Mouse (Mus musculus) lung, adult 18-20 months (tissue): ENCODE measurements around the gene Rnf216.

ENCODE experiments used
- DNase-seq, 2 experiments: peaks; one replicate each; pipeline ENCODE4 v3.0.0; 2022; ENCODE audit warnings: mixed read lengths in 2 of 2

Gene Rnf216

DNA sequence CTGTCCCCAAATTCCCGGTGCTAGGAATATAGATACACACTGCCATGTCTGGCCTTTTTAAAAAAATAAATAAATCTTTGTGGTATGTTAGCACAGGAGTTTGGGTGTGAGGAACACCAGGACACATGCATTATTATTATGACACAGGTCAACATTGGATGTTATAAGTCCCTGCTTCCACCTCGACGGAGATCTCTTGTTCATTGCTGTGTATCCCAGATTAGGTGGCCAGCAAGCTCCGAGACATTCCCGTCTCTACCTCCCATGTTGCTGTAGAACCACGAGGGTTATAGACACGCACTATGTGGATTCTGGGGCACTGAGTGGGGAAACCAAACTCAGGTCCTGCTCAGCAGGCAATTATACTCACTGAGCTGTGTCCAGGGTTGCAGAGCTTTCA, 17.5 kb downstream of the Rnf216 start:
- DNase-seq, result no peak

DNA sequence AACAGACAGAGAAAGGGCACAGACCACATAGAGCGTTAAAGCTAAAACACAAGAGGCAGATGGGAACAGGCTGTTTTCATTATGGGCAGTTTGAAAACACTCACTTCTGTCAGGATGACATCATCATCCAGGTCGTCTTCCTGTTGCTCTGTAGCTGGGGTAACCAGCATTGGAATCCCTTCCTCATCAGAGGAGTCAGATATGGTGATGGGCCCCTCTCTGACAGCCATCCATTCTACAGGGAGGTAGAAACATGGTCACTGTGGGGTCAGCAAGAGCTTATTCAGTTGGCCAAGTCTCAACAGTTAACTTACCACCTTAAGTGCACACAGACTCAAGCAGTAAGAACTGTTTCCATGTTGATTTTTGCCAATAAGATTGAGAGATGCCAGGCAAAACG, 19.9 kb downstream of the Rnf216 start:
- DNase-seq, result no peak

DNA sequence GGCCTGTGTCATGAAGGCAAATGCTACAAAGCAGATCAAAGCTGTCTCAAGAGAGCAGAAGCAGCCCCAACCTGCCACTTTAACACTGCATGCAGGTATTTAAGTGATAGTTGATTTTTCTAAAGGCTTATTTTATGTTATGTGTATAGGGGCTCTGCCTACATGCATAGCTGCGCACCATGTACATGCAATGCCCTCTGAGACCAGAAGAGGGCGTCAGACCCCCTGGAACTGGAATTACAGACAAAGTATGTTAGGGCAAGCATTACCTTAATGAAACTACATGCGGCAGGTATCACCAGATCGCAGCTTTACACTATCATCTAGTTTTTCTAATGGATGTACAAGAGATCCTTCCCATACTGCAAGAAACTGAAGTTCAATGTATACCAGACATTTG, 27.9 kb downstream of the Rnf216 start:
- DNase-seq, result peak in 1 of 2 experiments; percentile 42

DNA sequence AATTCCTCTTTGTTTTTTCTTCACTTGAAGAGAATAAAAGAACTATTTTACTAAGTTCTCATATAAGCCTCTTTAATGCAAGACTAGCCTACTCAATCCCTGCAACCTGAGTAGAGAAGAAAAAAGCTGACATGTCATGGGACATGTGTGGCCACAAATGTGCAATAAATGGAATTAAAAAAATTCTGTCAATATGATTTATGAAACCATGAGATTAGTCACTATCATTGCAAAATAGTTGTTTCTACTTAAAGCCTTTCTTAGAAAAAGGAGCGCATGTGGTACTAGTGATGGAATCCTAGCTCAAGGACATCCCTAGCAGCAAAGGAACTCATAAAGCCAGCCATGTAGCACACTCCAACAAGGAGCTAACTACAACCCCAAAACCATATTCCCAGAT, 33.0 kb downstream of the Rnf216 start:
- no peak for DNase-seq

DNA sequence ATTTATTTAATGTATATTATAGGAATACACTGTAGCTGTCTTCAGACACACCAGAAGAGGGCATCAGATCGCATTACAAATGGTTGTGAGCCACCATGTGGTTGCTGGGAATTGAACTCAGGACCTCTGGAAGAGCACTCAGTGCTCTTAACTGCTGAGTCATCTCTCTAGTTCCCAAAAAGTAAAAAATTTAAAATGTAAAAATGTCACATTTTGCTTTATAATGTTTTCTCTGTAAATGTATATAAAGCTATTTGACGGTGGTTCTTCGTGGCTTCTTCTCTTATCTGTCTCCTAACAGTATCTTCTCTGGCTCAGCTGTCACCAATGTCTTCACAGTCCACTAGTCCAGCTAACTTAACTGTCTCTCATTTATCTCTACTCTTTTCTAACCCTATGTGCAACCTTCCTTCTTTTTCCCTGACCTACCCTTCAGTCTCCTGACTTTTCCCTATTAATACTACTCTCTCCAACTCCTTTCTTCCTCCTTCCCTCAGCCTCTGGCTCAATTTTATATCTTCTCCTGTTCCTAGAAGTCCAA, 36.1 kb downstream of the Rnf216 start:
- no peak for DNase-seq

DNA sequence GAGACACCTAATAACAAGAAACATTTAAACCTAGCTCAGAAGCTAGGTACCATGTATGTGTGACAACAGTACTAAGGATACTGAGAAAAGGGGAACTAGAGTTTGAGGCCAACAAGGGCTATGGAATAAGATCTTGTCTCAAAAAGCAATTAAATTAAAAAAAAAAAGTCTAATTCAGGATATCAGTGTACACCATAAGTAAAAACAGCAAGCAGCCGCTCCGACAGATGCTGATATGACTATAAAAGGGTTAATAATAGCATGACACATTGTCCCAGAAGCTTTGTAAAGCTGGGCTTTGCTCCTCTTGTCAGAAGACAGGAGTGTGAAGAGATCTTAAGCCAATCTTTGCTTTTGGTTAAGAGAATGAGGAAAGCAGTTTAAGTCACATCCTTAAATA, 36.8 kb downstream of the Rnf216 start:
- DNase-seq, result no peak

DNA sequence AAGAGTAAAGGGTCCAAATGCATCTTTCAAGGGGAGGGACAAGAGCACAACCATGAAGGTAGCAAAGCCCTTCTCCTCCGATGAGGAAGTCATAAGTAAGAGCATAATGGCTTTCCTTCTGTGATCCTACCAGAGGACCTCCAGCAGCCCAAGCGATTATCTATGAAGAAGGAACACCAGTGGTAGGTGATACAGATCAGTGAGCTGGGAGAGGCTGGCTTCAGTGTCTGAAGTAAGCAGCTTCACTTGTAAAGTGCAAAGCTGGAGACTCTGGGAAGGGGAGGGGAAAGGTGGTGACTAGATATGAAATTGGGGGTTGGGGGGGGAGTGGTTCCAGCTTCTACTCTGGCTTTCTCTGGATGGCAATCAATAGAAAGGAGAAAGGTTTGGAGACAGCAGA, 43.7 kb downstream of the Rnf216 start:
- no peak for DNase-seq

DNA sequence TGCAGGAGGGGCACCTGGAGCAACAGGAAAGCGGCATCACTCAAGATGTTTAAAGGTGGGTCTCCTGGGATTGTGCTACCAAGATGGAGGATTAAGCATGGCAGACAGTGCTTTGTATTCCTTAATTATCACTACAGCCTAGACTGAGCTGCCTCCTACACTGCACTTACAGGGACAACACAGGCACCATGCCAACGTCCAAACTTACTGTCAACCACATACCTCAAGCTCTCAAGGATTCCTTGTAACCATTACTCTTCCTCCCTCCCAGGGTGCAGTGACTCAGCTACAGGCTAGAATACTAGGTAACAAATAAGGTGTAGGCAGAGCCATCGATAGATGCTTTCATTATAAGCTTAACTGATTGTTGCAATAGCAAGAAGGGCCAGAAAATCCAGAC, 44.4 kb downstream of the Rnf216 start:
- no peak for DNase-seq

DNA sequence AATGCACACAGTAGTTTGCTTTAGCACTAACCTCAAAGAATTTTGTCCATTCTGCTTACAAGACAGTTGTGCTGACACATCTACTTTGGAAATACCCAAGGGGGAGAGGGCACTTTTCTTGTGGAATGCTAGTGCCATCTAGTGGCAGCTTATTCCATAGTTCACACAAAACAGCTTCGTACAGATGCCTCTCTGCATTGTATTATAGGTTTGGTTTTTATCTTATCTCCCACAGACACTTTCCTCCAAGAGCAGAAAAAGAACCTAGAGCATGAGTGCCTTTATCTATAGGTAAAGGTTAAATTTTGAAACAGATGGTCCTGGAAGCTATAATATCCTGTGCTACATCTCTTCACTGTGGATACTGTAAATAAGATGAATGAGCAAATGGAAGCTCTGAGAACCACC, 46.2 kb downstream of the Rnf216 start:
- peak; percentile 40 to 65 for DNase-seq

DNA sequence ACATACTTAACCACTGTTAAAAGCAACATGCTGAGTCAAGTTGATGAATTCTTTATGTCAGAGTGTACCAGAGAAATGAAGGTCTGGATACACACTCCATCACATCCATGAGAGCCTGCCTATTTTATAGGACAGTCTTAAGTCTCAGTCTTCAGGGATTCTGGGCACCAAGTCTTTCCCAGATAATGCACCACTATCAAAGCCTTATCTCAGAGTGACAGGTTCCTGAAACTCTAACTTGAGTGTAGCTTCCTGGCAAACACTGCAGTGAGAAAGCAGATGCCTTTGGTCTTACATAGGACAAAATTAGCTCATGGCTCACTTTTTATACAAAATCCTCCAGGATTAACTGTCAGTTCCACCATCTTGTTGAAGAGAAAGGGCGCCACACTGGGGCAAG, 46.7 kb downstream of the Rnf216 start:
- DNase-seq, result no peak

DNA sequence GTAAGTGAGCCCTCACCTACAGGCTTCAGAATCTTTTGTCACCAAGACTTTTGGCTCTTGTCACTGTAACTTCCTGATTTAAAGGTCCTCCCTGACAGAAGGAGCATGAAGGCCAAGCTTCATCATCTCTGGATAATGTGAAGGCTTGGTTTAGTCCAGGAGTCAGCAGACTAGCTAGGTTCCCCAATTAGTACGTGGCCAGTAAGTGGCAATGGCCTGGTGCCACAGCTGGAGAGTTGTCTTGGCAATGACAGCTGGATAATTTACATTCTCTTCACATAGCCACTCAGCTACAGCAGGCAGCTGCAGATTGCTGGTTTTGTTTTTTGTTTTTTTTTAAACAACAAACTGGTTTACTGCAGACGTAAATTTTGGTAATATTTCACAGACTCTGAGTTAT, 47.6 kb downstream of the Rnf216 start:
- no peak for DNase-seq

DNA sequence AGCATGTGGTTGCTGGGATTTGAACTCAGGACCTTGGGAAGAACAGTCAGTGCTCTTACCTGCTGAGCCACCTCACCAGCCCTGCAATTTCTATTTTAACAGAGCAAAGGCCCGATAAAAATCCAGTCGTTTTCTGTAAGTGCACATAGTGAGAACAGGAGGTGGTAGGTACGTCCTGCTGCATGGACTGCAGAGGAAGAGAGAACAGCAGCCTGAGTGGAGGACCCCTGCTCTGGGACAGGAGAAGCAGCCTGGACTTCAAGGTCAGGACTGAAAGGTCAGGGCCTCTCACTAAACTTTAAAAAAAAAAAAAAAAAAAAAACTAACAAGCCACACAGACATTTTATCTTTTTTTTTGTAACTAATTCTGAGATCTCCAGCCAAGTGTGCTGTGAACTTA, 50.5 kb downstream of the Rnf216 start:
- no peak for DNase-seq

DNA sequence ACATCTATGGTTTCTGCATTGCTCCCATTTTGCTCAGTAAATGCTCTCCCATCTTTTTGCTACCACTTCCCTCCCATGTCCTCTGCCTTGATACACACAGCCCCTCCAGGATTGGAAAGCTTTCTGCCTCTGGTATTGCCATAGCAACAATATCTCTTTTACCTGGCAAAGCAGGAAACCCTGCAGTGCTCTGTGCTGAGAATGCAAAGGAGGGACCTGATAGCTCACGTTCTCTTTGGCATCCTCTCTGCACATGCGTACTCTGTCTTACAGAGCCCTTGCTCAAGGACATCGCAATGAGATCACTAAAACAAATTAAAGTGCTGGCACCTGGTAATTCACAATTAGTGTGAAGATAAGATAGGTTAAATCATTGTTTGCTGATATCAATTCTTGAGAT, 51.3 kb downstream of the Rnf216 start:
- DNase-seq, result no peak

DNA sequence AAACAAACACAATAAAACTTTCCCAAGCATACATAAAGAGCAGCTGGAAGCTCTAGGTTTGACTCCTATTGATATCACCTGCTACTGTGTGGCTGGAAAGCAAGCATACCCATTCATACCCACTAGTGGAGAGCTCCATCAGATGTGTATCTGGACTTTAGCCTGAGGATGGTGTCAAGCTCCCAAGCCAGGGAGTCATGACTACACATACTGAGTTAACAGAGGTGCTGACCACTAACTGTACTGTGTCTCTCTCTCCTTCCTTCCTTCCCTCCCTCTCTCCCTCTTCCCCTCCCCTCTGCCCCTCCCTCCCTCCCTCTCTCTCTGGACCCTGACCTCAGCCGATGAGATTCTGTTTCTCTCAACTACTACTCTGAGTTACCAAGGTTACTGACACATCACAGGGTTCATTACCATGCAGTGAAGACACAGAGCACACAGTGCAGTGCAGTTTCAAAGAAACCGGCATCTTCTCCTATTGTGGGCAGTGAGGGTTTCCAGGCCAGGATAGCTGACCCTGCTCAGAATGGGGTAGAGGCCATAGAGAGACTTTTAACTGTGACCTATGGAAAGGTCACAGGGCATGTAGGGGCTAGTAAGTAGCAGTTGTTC, 51.9 kb downstream of the Rnf216 start:
- no peak for DNase-seq

DNA sequence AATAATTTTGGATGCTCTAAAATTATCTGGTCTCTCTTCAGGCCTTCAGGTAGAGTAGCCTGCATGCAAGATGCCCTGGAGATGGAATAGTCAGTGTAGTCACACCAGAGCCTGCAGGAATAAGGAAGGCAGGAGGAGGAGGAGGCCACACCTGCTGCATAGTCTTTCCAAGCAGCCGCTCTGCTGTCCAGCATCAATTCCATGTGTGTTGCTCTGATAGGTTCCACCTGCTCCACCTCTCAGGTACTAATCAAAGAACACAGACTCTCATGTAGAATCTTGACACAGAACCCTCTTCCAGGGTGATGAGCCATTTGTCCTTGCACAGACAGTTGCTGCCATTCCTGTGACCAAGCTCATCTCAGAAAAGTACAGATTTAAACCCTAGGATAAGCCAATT, 52.8 kb downstream of the Rnf216 start:
- no peak for DNase-seq

DNA sequence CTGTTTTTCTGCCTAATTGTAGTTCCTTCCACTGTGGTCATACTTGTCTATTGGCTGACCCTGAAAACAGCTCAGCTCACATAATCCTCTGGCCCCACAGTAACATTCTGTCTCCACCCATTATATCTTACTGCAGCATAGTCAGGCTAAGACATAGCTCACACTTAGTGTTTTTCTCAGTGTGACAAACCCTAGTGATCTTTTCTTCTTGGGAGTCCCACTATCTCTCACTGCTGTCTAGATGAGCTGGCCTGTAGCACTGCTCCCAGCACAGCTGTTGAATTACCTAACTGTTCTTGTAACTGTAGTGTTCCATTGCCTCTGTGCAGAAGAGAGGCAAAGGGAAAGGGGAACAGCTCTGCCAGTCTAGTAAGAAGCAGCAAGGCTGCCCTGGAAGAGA, 53.6 kb downstream of the Rnf216 start:
- no peak for DNase-seq

DNA sequence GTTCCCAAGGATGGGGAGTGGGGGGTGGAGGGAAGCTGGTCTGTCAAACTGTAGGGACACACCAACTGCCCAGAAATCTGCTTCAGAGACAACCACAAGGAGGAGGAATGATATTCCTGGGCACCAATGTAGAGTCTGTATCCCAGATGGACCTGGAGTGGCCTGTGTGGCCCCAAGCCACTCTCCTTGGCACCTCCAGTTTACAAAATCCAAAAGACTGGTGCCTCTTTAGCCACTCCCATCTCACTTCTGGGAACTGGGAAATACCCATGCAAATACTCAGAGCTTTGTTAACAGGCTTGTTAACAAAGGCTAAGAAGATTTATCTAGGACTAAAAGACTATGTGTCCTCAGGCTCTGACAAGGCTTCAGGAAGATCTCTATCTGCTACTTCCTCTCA, 54.1 kb downstream of the Rnf216 start:
- DNase-seq, result peak in 1 of 2 experiments; percentile 38

DNA sequence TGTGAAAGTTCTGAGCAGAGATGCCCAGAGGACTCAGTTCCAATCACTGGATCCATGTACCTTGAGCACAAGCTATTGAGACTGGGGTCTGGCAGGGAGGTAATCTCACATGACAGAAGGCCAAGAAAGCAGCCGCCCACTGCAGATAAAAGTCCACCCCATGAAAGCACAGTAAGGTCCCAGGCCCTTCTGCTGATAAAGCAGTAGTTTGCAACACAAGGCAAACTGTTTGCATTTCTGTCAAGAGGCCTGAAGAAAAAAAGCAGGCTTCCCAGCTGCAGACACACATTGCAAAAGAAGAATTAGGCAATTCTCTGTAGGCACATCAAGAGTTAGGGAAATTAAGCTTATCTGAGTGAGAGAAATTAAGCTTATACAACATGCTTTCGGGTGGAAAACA, 54.6 kb downstream of the Rnf216 start:
- DNase-seq, result peak in 1 of 2 experiments; percentile 52

DNA sequence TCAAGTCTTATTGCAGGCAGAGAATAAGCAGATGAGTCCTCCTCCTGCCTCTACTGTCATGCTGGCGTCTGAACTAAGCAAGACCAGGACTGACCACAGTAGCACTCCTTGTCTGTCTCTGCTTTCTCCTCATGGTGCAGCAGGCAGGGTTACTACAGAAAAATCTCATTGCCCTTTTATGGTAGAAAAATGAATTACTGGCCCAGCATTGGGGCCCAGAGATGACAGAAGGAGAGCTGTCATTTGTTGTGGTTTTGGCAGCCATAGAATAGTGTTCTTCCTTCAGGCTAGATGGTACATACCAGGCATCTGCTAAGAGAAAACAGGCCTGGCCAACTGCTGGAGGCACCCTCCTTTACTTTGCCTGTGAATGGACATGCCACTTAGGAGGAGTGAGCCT, 55.0 kb downstream of the Rnf216 start:
- no peak for DNase-seq

DNA sequence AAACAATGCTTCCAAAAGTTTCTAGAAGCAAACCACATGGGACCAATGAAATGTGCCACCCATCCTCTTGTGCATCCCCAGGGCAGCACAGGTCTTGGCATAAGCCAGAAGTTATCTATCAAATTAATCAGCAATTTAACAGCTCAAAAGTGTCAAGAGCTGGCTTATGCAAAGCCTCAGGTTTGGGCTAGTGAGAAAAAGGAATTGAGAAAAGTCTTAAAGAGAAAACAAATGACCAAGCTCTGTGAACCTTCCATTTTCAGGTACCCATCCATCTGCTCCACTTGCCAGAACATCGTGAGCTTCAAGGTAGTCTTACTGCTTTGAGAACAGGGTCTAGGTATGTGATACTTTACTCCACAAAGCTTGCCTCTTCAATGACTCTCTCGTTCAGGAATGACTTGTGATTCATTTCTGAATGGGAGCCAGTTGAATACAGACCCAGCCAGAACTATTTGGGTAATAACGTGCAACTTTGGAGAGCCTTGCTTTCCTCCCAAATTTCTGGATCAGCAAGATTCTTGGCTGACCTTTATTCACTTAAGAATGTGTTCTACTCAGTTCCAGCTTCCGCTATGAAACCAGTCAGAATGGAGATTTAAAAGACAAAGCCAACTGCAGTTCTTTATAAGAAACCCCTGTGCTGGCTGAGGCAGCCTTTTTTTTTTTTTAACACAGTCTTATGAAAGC, 56.5 kb downstream of the Rnf216 start:
- peak in 1 of 2 experiments; percentile 67 for DNase-seq

DNA sequence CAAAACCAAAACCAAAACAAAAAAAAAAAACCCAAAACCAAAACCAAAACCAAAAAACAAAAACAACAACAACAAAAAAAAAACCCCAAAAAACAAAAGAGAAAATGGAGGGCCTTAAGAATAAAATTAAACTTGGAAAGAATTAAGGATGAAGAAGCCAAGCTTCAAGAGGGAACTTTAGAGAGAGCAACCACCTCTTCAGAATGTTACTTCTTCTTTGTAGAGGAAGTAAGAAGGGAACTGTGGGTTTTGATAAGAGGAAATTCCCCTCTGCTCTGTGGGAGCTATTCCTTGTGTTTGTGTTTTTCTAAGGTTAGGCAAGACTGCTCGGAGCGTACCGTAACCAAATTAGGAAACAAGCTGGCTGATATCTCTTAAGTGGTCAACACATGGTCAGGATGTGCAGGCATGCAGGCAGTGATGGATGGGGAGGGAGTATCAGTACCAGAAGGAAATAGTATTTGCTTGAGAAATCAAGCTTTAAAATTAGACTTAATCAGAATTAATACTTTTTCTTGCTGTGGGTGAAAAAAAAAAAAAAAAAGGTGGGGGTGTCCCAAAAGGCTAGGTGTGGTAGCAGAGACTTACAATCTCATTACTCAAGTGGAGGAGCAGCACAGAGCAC, 57.2 kb downstream of the Rnf216 start:
- peak; percentile 59 to 62 for DNase-seq

DNA sequence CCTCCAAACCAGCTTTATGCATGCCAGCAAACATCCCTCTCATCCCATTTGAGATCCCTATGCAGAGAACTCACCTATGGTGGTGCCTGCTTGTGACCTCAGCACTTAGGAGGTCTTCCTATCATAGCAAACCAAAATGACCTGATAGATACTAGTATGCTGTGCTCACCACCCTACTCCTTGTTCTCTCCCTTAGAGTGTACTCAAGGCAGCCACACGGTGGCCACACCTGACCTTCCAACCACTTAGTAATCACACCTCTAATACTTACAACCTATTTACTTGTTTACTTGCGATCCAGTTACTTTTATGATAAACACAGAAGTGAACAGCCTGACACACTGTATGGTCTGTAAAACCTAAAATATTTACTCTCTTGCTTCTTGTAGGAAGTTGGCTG, 58.1 kb downstream of the Rnf216 start:
- DNase-seq, result no peak

DNA sequence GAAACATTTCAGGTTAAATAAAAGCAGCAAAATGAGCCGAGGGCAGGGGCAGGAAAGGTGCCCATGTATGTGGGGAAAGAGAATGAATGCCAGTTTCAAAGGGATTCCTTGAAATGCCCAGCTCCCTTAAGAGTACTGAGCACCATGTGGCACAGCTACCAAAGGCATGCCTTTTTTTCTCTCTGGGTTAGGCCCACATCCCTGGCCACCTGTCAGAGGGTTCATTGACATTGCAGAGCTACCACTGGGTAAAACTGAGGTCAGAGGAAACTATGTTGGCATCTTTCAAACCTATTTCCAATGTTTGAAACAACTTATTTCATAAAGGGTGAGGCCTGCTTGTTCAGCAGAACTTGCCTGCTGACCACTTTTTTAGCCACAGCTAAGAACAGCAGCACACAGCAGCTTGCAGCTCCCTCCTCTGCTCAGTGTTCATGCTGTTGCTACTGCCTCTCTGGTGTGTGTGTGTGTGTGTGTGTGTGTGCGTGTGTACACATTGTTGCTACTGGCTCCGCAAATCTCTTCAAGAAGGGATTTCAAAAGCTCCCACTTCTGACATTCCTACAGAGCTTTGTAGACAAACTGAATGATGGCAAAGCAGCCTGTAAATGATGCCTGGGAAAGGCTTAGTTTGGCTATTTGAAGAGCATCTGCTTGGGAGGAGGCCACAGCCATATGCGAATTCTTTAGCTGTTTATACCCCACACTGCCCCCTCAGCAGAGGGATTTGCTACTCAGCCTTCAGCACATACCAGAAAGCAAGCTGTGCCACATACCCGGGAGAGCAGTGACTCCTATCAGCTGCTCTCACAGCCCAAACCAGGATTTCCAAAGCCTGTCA, 59.4 kb downstream of the Rnf216 start:
- DNase-seq, result peak in 1 of 2 experiments; percentile 36
